Mouse (Mus musculus) C2C12 (cell line): Measurements from ENCODE around the gene Kcnk12. TPM values are rescaled to one million over a fixed set of nuclear protein-coding genes. Genes with fewer than 3 reads are reported as not detected.

Experiments used
- H3K27me3 ChIP-seq: one replicate; pipeline ENCODE4 v1.6.1; 2011; ENCODE audit not compliant: control insufficient read depth, insufficient read depth, insufficient read length
- H3K36me3 ChIP-seq: one replicate; pipeline ENCODE4 v1.6.1; 2011; ENCODE audit not compliant: control insufficient read depth, insufficient read depth
- H3K4me3 ChIP-seq: one replicate; pipeline ENCODE4 v1.5.1; 2011; ENCODE audit warnings: mild to moderate bottlenecking, control low read depth; ENCODE audit not compliant: poor library complexity, insufficient read depth, severe bottlenecking
- H3K79me2 ChIP-seq: one replicate; pipeline ENCODE4 v1.6.1; 2011; ENCODE audit not compliant: control insufficient read depth, insufficient read depth
- H3K79me3 ChIP-seq: one replicate; pipeline ENCODE4 v1.6.1; 2011; ENCODE audit warnings: low read depth, control low read depth
- H3ac ChIP-seq: one replicate; pipeline ENCODE3; 2011; ENCODE audit warnings: low read depth; ENCODE audit not compliant: control insufficient read depth, insufficient read length
- CEBPB ChIP-seq: IDR thresholded peaks from one replicate; pipeline ENCODE4 v1.6.1; 2011; ENCODE audit warnings: low read depth, mild to moderate bottlenecking, control low read depth, moderate library complexity
- CTCF ChIP-seq: IDR thresholded peaks from one replicate; pipeline ENCODE4 v1.5.1; 2011; ENCODE audit not compliant: control insufficient read depth, insufficient read depth, insufficient read length
- FOSL1 ChIP-seq: IDR thresholded peaks from one replicate; pipeline ENCODE4 v1.8.0; 2011; ENCODE audit warnings: mild to moderate bottlenecking, low read length; ENCODE audit not compliant: poor library complexity, insufficient read depth, severe bottlenecking
- MAX ChIP-seq: IDR thresholded peaks from one replicate; pipeline ENCODE4 v1.6.1; 2011; ENCODE audit warnings: mild to moderate bottlenecking, control low read depth
- MYOD1 ChIP-seq: IDR thresholded peaks from one replicate; pipeline ENCODE4 v1.6.1; 2011; ENCODE audit warnings: low read depth; ENCODE audit not compliant: control insufficient read depth, insufficient read length
- MYOG ChIP-seq: IDR thresholded peaks from one replicate; pipeline ENCODE4 v1.6.1; 2011; ENCODE audit not compliant: control insufficient read depth, insufficient read length; ENCODE audit errors: extremely low read depth
- USF1 ChIP-seq: IDR thresholded peaks from one replicate; pipeline ENCODE4 v1.6.1; 2011; ENCODE audit warnings: low read depth, mild to moderate bottlenecking, control low read depth, moderate library complexity
- polyA plus RNA-seq: library from polyadenylated mRNA; unstranded; fragments of >200 nt; fragmentation: generic; extraction: Trizol; gene quantifications from one replicate; pipeline ENCODE4 v1.2.1, GENCODE M21; 2012; ENCODE audit warnings: missing spikeins

Gene Kcnk12
- polyA plus RNA-seq, 1 experiment: 0.30 TPM

GRCm38 (mm10) chr17:87784911-87785310 is 12.9 kb downstream of the Kcnk12 start:
- Histone ChIP-seq H3K79me2 (no peaks in the 10 kb centered on the region), H3ac (no peak overlapping the region), H3K36me3 (no peaks in the 10 kb centered on the region), H3K4me3 (no peak overlapping the region), H3K27me3 (no peaks in the 10 kb centered on the region), H3K79me3 (no peaks in the 10 kb centered on the region)
- TF ChIP-seq MAX: no peak
- TF ChIP-seq FOSL1: no peak
- TF ChIP-seq USF1: no peak
- no peak for TF ChIP-seq MYOG
- no peak for TF ChIP-seq CEBPB
- no peak for TF ChIP-seq CTCF
- no peak for TF ChIP-seq MYOD1

DNA sequence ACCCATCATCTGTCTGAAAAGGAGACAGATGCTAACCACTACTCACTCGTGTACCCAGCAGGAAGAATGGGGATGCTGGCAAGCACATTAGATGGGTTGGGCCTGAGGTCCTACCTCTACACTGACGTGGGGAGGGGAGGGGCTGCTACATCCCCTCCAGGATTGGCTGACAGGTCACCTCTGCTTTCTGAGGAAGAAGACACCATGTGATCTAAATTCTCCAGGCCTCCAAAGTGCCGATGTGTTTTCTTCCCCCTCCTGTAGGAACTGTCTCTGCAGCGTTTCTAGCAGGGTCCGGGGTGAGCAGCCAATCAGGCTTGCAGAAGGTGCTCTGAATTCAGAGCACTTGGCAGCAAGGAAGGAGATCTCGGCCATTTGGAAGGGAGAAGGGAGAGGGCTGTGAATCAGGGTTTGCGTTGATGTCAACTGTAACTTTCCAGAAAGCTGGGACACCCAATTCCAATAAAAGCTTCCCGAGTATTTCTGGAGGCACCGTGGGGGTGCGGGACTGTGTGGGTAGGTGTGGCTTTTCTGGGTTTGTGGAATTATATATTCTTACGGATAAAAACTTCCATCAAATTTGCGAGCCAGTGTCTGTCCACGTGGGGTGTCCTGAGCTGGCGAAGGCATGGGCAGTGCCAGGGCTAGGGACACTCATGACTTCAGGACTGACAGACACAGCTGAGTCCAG is 13.5 kb downstream of the Kcnk12 start:
- no peaks in the 10 kb centered on the region for H3K79me2 ChIP-seq
- TF ChIP-seq CTCF: no peak
- TF ChIP-seq MYOD1: no peak
- TF ChIP-seq FOSL1: no peak
- TF ChIP-seq USF1: no peak
- no peak for TF ChIP-seq MYOG
- no peak for TF ChIP-seq MAX
- TF ChIP-seq CEBPB: no peak
- no peaks in the 10 kb centered on the region for H3K79me3 ChIP-seq
- no peaks in the 10 kb centered on the region for H3K36me3 ChIP-seq
- H3ac ChIP-seq: no peak overlapping the region
- no peak overlapping the region for H3K4me3 ChIP-seq
- no peaks in the 10 kb centered on the region for H3K27me3 ChIP-seq

- no peak overlapping the region for H3K4me3 ChIP-seq
- TF ChIP-seq CTCF (no peak), MYOD1 (no peak), MAX (no peak), CEBPB (no peak), MYOG (no peak), USF1 (no peak), FOSL1 (no peak)
- H3K36me3 ChIP-seq: no peaks in the 10 kb centered on the region
These were observed 16.6 kb downstream of the Kcnk12 start for GRCm38 (mm10) chr17:87781244-87781643.

GRCm38 (mm10) chr17:87780164-87780563 is 17.6 kb downstream of the Kcnk12 start:
- TF ChIP-seq MYOG (no peak), FOSL1 (no peak), MYOD1 (no peak), CEBPB (no peak), CTCF (no peak), MAX (no peak), USF1 (no peak)
- no peak overlapping the region for H3K4me3 ChIP-seq
- H3ac ChIP-seq: no peak overlapping the region
- H3K79me3 ChIP-seq: no peaks in the 10 kb centered on the region
- no peaks in the 10 kb centered on the region for H3K27me3 ChIP-seq
- no peaks in the 10 kb centered on the region for H3K79me2 ChIP-seq
- H3K36me3 ChIP-seq: no peaks in the 10 kb centered on the region

More at GRCm38 (mm10) chr17:87781244-87781643, 16.6 kb downstream of the Kcnk12 start:
- Histone ChIP-seq H3K79me2 (no peaks in the 10 kb centered on the region), H3ac (no peak overlapping the region), H3K27me3 (no peaks in the 10 kb centered on the region), H3K79me3 (no peaks in the 10 kb centered on the region)

- TF ChIP-seq USF1 (no peak), CEBPB (no peak), MYOG (no peak), CTCF (no peak), MAX (no peak), MYOD1 (no peak), FOSL1 (no peak)
- H3ac ChIP-seq: no peak overlapping the region
- H3K27me3 ChIP-seq: no peaks in the 10 kb centered on the region
- no peaks in the 10 kb centered on the region for H3K79me2 ChIP-seq
- H3K36me3 ChIP-seq: no peaks in the 10 kb centered on the region
- H3K79me3 ChIP-seq: no peaks in the 10 kb centered on the region
- no peak overlapping the region for H3K4me3 ChIP-seq
These were observed 22.8 kb downstream of the Kcnk12 start for GRCm38 (mm10) chr17:87774982-87775381.
